Mouse (Mus musculus) forebrain, embryonic 13.5 days (tissue): Measurements from ENCODE around the gene Olfr1019. TPM values are rescaled to one million over a fixed set of nuclear protein-coding genes. Genes with fewer than 3 reads are reported as not detected.

Experiments used
- ATAC-seq: fragments of 200-750 bp; cut with Nextera tagmentation; 2 replicates; pipeline ENCODE4 v1.8.0; 2017
- H3K27ac ChIP-seq: fragments of 300-500 bp; sonication (generic); 2 replicates; pipeline ENCODE4 v1.5.1; 2015; ENCODE audit warnings: inconsistent platforms, mild to moderate bottlenecking, moderate library complexity
- H3K27me3 ChIP-seq: fragments of 300-500 bp; sonication (generic); 2 replicates; pipeline ENCODE4 v1.6.1; 2015; ENCODE audit warnings: mild to moderate bottlenecking, inconsistent platforms
- H3K36me3 ChIP-seq: fragments of 300-500 bp; sonication (generic); 2 replicates; pipeline ENCODE4 v1.6.1; 2015; ENCODE audit warnings: mild to moderate bottlenecking, inconsistent platforms; ENCODE audit not compliant: poor library complexity, severe bottlenecking
- H3K4me1 ChIP-seq: fragments of 300-500 bp; sonication (generic); 2 replicates; pipeline ENCODE4 v1.6.1; 2015; ENCODE audit warnings: inconsistent platforms
- H3K4me2 ChIP-seq: fragments of 300-500 bp; sonication (generic); 2 replicates; pipeline ENCODE4 v1.6.1; 2015; ENCODE audit warnings: inconsistent platforms, mild to moderate bottlenecking, moderate library complexity
- H3K4me3 ChIP-seq: fragments of 300-500 bp; sonication (generic); 2 replicates; pipeline ENCODE4 v1.5.1; 2015; ENCODE audit warnings: mild to moderate bottlenecking, inconsistent platforms
- H3K9ac ChIP-seq: fragments of 300-500 bp; sonication (generic); 2 replicates; pipeline ENCODE4 v1.6.1; 2015; ENCODE audit warnings: mild to moderate bottlenecking, inconsistent platforms
- H3K9me3 ChIP-seq: fragments of 300-500 bp; sonication (generic); replicated peaks from 2 replicates; pipeline ENCODE4 v1.6.1; 2016; ENCODE audit warnings: inconsistent platforms
- WGBS: fragments of 180-500 bp; shearing (Covaris S2); methylation state at CpG from one replicate; pipeline ENCODE4 v1.1.7; 2015; 5-methylcytosine and 5-hydroxymethylcytosine counted together
- polyA plus RNA-seq: library from polyadenylated mRNA; unstranded; fragments of >200 nt; fragmentation: Nextera tagmentation; extraction: Ambion mirVana; gene quantifications from 2 replicates; pipeline ENCODE4 v1.2.1, GENCODE M21; 2015

The Olfr1019 gene
- not detected in 2 replicates for polyA plus RNA-seq

GRCm38 (mm10) chr2:85845383-85845782, at the start of gene Olfr1019:
Gene Olfr1019 (minus strand): TSS chr2:85845483.
- no peaks in the 10 kb centered on the region for H3K36me3 ChIP-seq
- no peak within 1 kb of the TSS for H3K9ac ChIP-seq
- no peaks in the 10 kb centered on the region for H3K4me1 ChIP-seq
- H3K9me3 ChIP-seq = no peaks in the 10 kb centered on the region
- no peak for ATAC-seq
- no peak within 1 kb of the TSS for H3K4me2 ChIP-seq
- no peak within 1 kb of the TSS for H3K27ac ChIP-seq
- H3K4me3 ChIP-seq = no peak within 1 kb of the TSS
- H3K27me3 ChIP-seq = no peaks in the 10 kb centered on the region

GRCm38 (mm10) chr2:85885340-85885739, 40.1 kb upstream of the Olfr1019 start, which contains the start of gene Olfr1023:
Gene Olfr1023 (plus strand): TSS chr2:85885640.
- Histone ChIP-seq H3K4me3 (no peak within 1 kb of the TSS), H3K9ac (no peak within 1 kb of the TSS), H3K4me1 (no peaks in the 10 kb centered on the region), H3K27me3 (no peaks in the 10 kb centered on the region), H3K9me3 (no peaks in the 10 kb centered on the region), H3K27ac (no peak within 1 kb of the TSS), H3K36me3 (no peaks in the 10 kb centered on the region), H3K4me2 (no peak within 1 kb of the TSS)
- ATAC-seq = no peak
- 75% methylated on average over 2 of the region's 2 CpGs for WGBS

GRCm38 (mm10) chr2:85868294-85868693, 23.0 kb upstream of the Olfr1019 start, which contains the start of gene Olfr1022:
Gene Olfr1022 (plus strand): TSS chr2:85868594.
- Histone ChIP-seq H3K36me3 (no peaks in the 10 kb centered on the region), H3K4me1 (no peaks in the 10 kb centered on the region), H3K4me2 (no peak within 1 kb of the TSS), H3K4me3 (no peak within 1 kb of the TSS), H3K27me3 (no peaks in the 10 kb centered on the region), H3K27ac (no peak within 1 kb of the TSS), H3K9me3 (no peaks in the 10 kb centered on the region), H3K9ac (no peak within 1 kb of the TSS)
- no peak for ATAC-seq
- 67% methylated on average over 2 of the region's 2 CpGs for WGBS

GRCm38 (mm10) chr2:85846730-85847129, 1.4 kb upstream of the Olfr1019 start, which contains the start of gene Olfr1020:
Gene Olfr1020 (plus strand): TSS chr2:85847030.
- H3K27ac ChIP-seq = no peak within 1 kb of the TSS
- no peaks in the 10 kb centered on the region for H3K36me3 ChIP-seq
- H3K4me2 ChIP-seq = no peak within 1 kb of the TSS
- no peaks in the 10 kb centered on the region for H3K27me3 ChIP-seq
- no peak for ATAC-seq
- H3K9ac ChIP-seq = no peak within 1 kb of the TSS
- H3K4me1 ChIP-seq = no peaks in the 10 kb centered on the region
- 91% methylated on average over 1 of the region's 1 CpGs for WGBS
- H3K4me3 ChIP-seq = no peak within 1 kb of the TSS
- no peaks in the 10 kb centered on the region for H3K9me3 ChIP-seq

- H3K36me3 ChIP-seq = no peaks in the 10 kb centered on the region
- H3K27me3 ChIP-seq = no peaks in the 10 kb centered on the region
- no peak within 1 kb of the TSS for H3K4me2 ChIP-seq
- no peak within 1 kb of the TSS for H3K4me3 ChIP-seq
- H3K27ac ChIP-seq = no peak within 1 kb of the TSS
- no peaks in the 10 kb centered on the region for H3K4me1 ChIP-seq
- H3K9me3 ChIP-seq = no peaks in the 10 kb centered on the region
- ATAC-seq = no peak
- H3K9ac ChIP-seq = no peak within 1 kb of the TSS
Observed at GRCm38 (mm10) chr2:85818179-85818578, 27.1 kb downstream of the Olfr1019 start, which contains the start of gene Olfr1018. Gene Olfr1018 (plus strand): TSS chr2:85818479.

- 95% methylated on average over 4 of the region's 4 CpGs for WGBS
Observed at GRCm38 (mm10) chr2:85804501-85804900, 40.8 kb downstream of the Olfr1019 start.

GRCm38 (mm10) chr2:85802444-85802843, 42.8 kb downstream of the Olfr1019 start, which contains the start of gene Olfr1016:
Gene Olfr1016 (minus strand): TSS chr2:85802544.
- Histone ChIP-seq H3K4me3 (no peak within 1 kb of the TSS), H3K36me3 (no peaks in the 10 kb centered on the region), H3K4me1 (no peaks in the 10 kb centered on the region), H3K27me3 (no peaks in the 10 kb centered on the region), H3K27ac (no peak within 1 kb of the TSS), H3K9me3 (no peaks in the 10 kb centered on the region), H3K9ac (no peak within 1 kb of the TSS), H3K4me2 (no peak within 1 kb of the TSS)
- ATAC-seq = no peak
- WGBS = 94% methylated on average over 2 of the region's 2 CpGs

More at GRCm38 (mm10) chr2:85804501-85804900, 40.8 kb downstream of the Olfr1019 start:
- H3K4me3 ChIP-seq = no peak overlapping the region
- no peak overlapping the region for H3K27ac ChIP-seq
- no peaks in the 10 kb centered on the region for H3K9me3 ChIP-seq
- ATAC-seq = no peak
- H3K4me1 ChIP-seq = no peaks in the 10 kb centered on the region
- no peaks in the 10 kb centered on the region for H3K36me3 ChIP-seq
- no peak overlapping the region for H3K4me2 ChIP-seq
- no peaks in the 10 kb centered on the region for H3K27me3 ChIP-seq
- H3K9ac ChIP-seq = no peak overlapping the region

- 14% methylated on average over 2 of the region's 2 CpGs for WGBS
- no peaks in the 10 kb centered on the region for H3K9me3 ChIP-seq
Observed at GRCm38 (mm10) chr2:85792331-85792730, 53.0 kb downstream of the Olfr1019 start.

More at GRCm38 (mm10) chr2:85792331-85792730, 53.0 kb downstream of the Olfr1019 start:
- peak; percentile 53; the same call in 1 of the 2 replicates for ATAC-seq
- no peaks in the 10 kb centered on the region for H3K4me1 ChIP-seq
- H3K36me3 ChIP-seq = no peaks in the 10 kb centered on the region
- no peak overlapping the region for H3K27ac ChIP-seq
- no peak overlapping the region for H3K9ac ChIP-seq
- no peaks in the 10 kb centered on the region for H3K27me3 ChIP-seq
- no peak overlapping the region for H3K4me3 ChIP-seq
- H3K4me2 ChIP-seq = no peak overlapping the region

Other genes starting within 250 kb of the Olfr1019 start
- gene Olfr1000, start 233.6 kb downstream of the Olfr1019 start, polyA plus RNA-seq = not detected in 2 replicates
- not detected in 2 replicates for gene Olfr1002, start 194.8 kb downstream of the Olfr1019 start, polyA plus RNA-seq
- gene Olfr154, start 181.0 kb downstream of the Olfr1019 start, polyA plus RNA-seq = not detected in 2 replicates
- not detected in 2 replicates for gene Olfr1006, start 166.7 kb downstream of the Olfr1019 start, polyA plus RNA-seq
- gene Olfr1008, start 156.1 kb downstream of the Olfr1019 start, polyA plus RNA-seq = not detected in 2 replicates
- not detected in 2 replicates for gene Olfr1009, start 130.1 kb downstream of the Olfr1019 start, polyA plus RNA-seq
- not detected in 2 replicates for gene Olfr1012, start 82.7 kb downstream of the Olfr1019 start, polyA plus RNA-seq
- not detected in 2 replicates for gene Olfr1013, start 78.4 kb downstream of the Olfr1019 start, polyA plus RNA-seq
- not detected in 2 replicates for gene Olfr1014, start 72.8 kb downstream of the Olfr1019 start, polyA plus RNA-seq
- gene Olfr1015, start 63.5 kb downstream of the Olfr1019 start, polyA plus RNA-seq = not detected in 2 replicates
- not detected in 2 replicates for gene Olfr1016, start 42.9 kb downstream of the Olfr1019 start, polyA plus RNA-seq
- not detected in 2 replicates for gene Olfr1018, start 27.0 kb downstream of the Olfr1019 start, polyA plus RNA-seq
- gene Olfr1020, start 1.5 kb upstream of the Olfr1019 start, polyA plus RNA-seq = not detected in 2 replicates
- not detected in 2 replicates for gene Olfr1022, start 23.1 kb upstream of the Olfr1019 start, polyA plus RNA-seq
- not detected in 2 replicates for gene Olfr1023, start 40.2 kb upstream of the Olfr1019 start, polyA plus RNA-seq
- not detected in 2 replicates for gene Olfr1024, start 59.6 kb upstream of the Olfr1019 start, polyA plus RNA-seq
- gene Olfr1025-ps1, start 69.7 kb upstream of the Olfr1019 start, polyA plus RNA-seq = not detected in 2 replicates
- not detected in 2 replicates for gene Olfr1026, start 76.1 kb upstream of the Olfr1019 start, polyA plus RNA-seq
- gene Olfr1028, start 105.0 kb upstream of the Olfr1019 start, polyA plus RNA-seq = not detected in 2 replicates
- not detected in 2 replicates for gene Olfr1029, start 128.4 kb upstream of the Olfr1019 start, polyA plus RNA-seq
- not detected in 2 replicates for gene Olfr1030, start 133.8 kb upstream of the Olfr1019 start, polyA plus RNA-seq
- not detected in 2 replicates for gene Olfr1031, start 144.8 kb upstream of the Olfr1019 start, polyA plus RNA-seq
- not detected in 2 replicates for gene Olfr1032, start 160.1 kb upstream of the Olfr1019 start, polyA plus RNA-seq
- gene Olfr1033, start 175.2 kb upstream of the Olfr1019 start, polyA plus RNA-seq = not detected in 2 replicates
- not detected in 2 replicates for gene Olfr1034, start 200.4 kb upstream of the Olfr1019 start, polyA plus RNA-seq
- not detected in 2 replicates for gene Olfr1036, start 228.5 kb upstream of the Olfr1019 start, polyA plus RNA-seq
- gene Olfr1037, start 241.9 kb upstream of the Olfr1019 start, polyA plus RNA-seq = not detected in 2 replicates